Mouse (Mus musculus): ENCODE measurements around the gene Rell1. TPM values are rescaled to one million over a fixed set of nuclear protein-coding genes. Genes with fewer than 3 reads are reported as not detected.

The Rell1 gene
- total and polyA plus RNA-seq, 2 experiments: 5.7 to 8.4 TPM

GRCm38 (mm10) chr5:63923305-63924025 lies 45.2 kb downstream of the Rell1 start:
- H3K4me1 ChIP-seq (ENCODE audit: control insufficient read depth, insufficient read depth, low read length): peaks cover 3% of the 10 kb centered on the region; the same call in 1 of the 2 replicates
- no peak overlapping the region for H3K4me3 ChIP-seq (ENCODE audit: insufficient read depth, low read depth, low read length)
- no peak overlapping the region for H3K9ac ChIP-seq (ENCODE audit: low read depth, low read length)
- H3K79me2 ChIP-seq (ENCODE audit: control insufficient read depth, insufficient read depth, low read length): no peaks in the 10 kb centered on the region
- no peak for TF ChIP-seq POLR2A (IDR thresholded peaks at IDR 0.05; ENCODE audit: extremely low read depth, insufficient read depth, low read length)
- H3K27me3 ChIP-seq (ENCODE audit: control insufficient read depth, insufficient read depth, low read length): no peaks in the 10 kb centered on the region
- no peak overlapping the region for H3K27ac ChIP-seq (replicated peaks; ENCODE audit: insufficient read depth, low read depth, low read length)
- peaks cover 12% of the 10 kb centered on the region; the same call in 1 of the 2 replicates for H3K36me3 ChIP-seq (ENCODE audit: control insufficient read depth, insufficient read depth, low read length)
- no peak for DNase-seq (ENCODE audit: extremely low read depth, low read depth, low spot score)
- WGBS: 67% methylated on average over 13 of the region's 13 CpGs

GRCm38 (mm10) chr5:63918201-63918600 lies 50.5 kb downstream of the Rell1 start:
- Histone ChIP-seq H3K9ac (ENCODE audit: low read depth, low read length) (no peak overlapping the region), H3K79me2 (ENCODE audit: control insufficient read depth, insufficient read depth, low read length) (no peaks in the 10 kb centered on the region), H3K27me3 (ENCODE audit: control insufficient read depth, insufficient read depth, low read length) (no peaks in the 10 kb centered on the region), H3K36me3 (ENCODE audit: control insufficient read depth, insufficient read depth, low read length) (peaks cover 3% of the 10 kb centered on the region; the same call in 1 of the 2 replicates), H3K4me3 (ENCODE audit: insufficient read depth, low read depth, low read length) (no peak overlapping the region), H3K27ac (replicated peaks; ENCODE audit: insufficient read depth, low read depth, low read length) (no peak overlapping the region), H3K4me1 (ENCODE audit: control insufficient read depth, insufficient read depth, low read length) (peaks cover under 1% of the 10 kb centered on the region; the same call in 1 of the 2 replicates)
- 79% methylated on average over 4 of the region's 4 CpGs for WGBS
- no peak for TF ChIP-seq CTCF (IDR thresholded peaks at IDR 0.05; ENCODE audit: low read depth, low read length)
- no peak for TF ChIP-seq POLR2A (IDR thresholded peaks at IDR 0.05; ENCODE audit: extremely low read depth, insufficient read depth, low read length)
- DNase-seq (ENCODE audit: extremely low read depth, low read depth, low spot score): no peak

- no peak for TF ChIP-seq CTCF (IDR thresholded peaks at IDR 0.05; ENCODE audit: low read depth, low read length)
- TF ChIP-seq POLR2A (IDR thresholded peaks at IDR 0.05; ENCODE audit: extremely low read depth, insufficient read depth, low read length): no peak
- no peaks in the 10 kb centered on the region for H3K79me2 ChIP-seq (ENCODE audit: control insufficient read depth, insufficient read depth, low read length)
- no peak overlapping the region for H3K9ac ChIP-seq (ENCODE audit: low read depth, low read length)
- H3K36me3 ChIP-seq (ENCODE audit: control insufficient read depth, insufficient read depth, low read length): 0 out of 2 replicates have a peak, but pooled peaks cover 1% of the 10 kb centered on the region
- no peaks in the 10 kb centered on the region for H3K27me3 ChIP-seq (ENCODE audit: control insufficient read depth, insufficient read depth, low read length)
- WGBS: 94% methylated on average over 10 of the region's 10 CpGs
- DNase-seq (ENCODE audit: extremely low read depth, low read depth, low spot score): no peak
- H3K4me1 ChIP-seq (ENCODE audit: control insufficient read depth, insufficient read depth, low read length): no peaks in the 10 kb centered on the region
- H3K27ac ChIP-seq (replicated peaks; ENCODE audit: insufficient read depth, low read depth, low read length): no peak overlapping the region
- no peak overlapping the region for H3K4me3 ChIP-seq (ENCODE audit: insufficient read depth, low read depth, low read length)
These were observed 52.1 kb downstream of the Rell1 start for GRCm38 (mm10) chr5:63916457-63917139.

- H3K9ac ChIP-seq (ENCODE audit: low read depth, low read length): no peak overlapping the region
- 0 out of 2 replicates have a peak, but pooled peaks cover 1% of the 10 kb centered on the region for H3K36me3 ChIP-seq (ENCODE audit: control insufficient read depth, insufficient read depth, low read length)
- no peak overlapping the region for H3K27ac ChIP-seq (replicated peaks; ENCODE audit: insufficient read depth, low read depth, low read length)
- peaks cover 8% of the 10 kb centered on the region for H3K4me1 ChIP-seq (ENCODE audit: control insufficient read depth, insufficient read depth, low read length)
- TF ChIP-seq CTCF (IDR thresholded peaks at IDR 0.05; ENCODE audit: low read depth, low read length): no peak
- no peak for TF ChIP-seq POLR2A (IDR thresholded peaks at IDR 0.05; ENCODE audit: extremely low read depth, insufficient read depth, low read length)
- no peaks in the 10 kb centered on the region for H3K79me2 ChIP-seq (ENCODE audit: control insufficient read depth, insufficient read depth, low read length)
- WGBS: 19% methylated on average over 1 of the region's 1 CpGs
- H3K27me3 ChIP-seq (ENCODE audit: control insufficient read depth, insufficient read depth, low read length): no peaks in the 10 kb centered on the region
- peak; percentile 47 for DNase-seq (ENCODE audit: extremely low read depth, low read depth, low spot score)
- H3K4me3 ChIP-seq (ENCODE audit: insufficient read depth, low read depth, low read length): no peak overlapping the region
These were observed 53.8 kb downstream of the Rell1 start for GRCm38 (mm10) chr5:63914896-63915295.

GRCm38 (mm10) chr5:63910171-63910960 lies 58.3 kb downstream of the Rell1 start:
- H3K27ac ChIP-seq (replicated peaks; ENCODE audit: insufficient read depth, low read depth, low read length): peak overlapping the region; percentile 19; the same call in 1 of the 2 replicates
- peak; percentile 92 for DNase-seq (ENCODE audit: extremely low read depth, low read depth, low spot score)
- TF ChIP-seq CTCF (IDR thresholded peaks at IDR 0.05; ENCODE audit: low read depth, low read length) (no peak), POLR2A (IDR thresholded peaks at IDR 0.05; ENCODE audit: extremely low read depth, insufficient read depth, low read length) (no peak)
- 48% methylated on average over 10 of the region's 10 CpGs for WGBS
- no peaks in the 10 kb centered on the region for H3K79me2 ChIP-seq (ENCODE audit: control insufficient read depth, insufficient read depth, low read length)
- no peaks in the 10 kb centered on the region for H3K27me3 ChIP-seq (ENCODE audit: control insufficient read depth, insufficient read depth, low read length)
- no peak overlapping the region for H3K4me3 ChIP-seq (ENCODE audit: insufficient read depth, low read depth, low read length)
- H3K9ac ChIP-seq (ENCODE audit: low read depth, low read length): no peak overlapping the region
- no peaks in the 10 kb centered on the region for H3K36me3 ChIP-seq (ENCODE audit: control insufficient read depth, insufficient read depth, low read length)
- H3K4me1 ChIP-seq (ENCODE audit: control insufficient read depth, insufficient read depth, low read length): peaks cover 9% of the 10 kb centered on the region
